Mouse (Mus musculus) cortical plate, adult 2 months (tissue): Measurements from ENCODE around the gene 1810010D01Rik.

Experiments used
- CTCF ChIP-seq: fragments of 200-500 bp; IDR thresholded peaks from 2 replicates; pipeline ENCODE4 v1.5.1; 2011; ENCODE audit warnings: mild to moderate bottlenecking, control low read depth, low read length; ENCODE audit not compliant: insufficient read depth; ENCODE audit errors: extremely low read depth
- POLR2A ChIP-seq: fragments of 200-500 bp; IDR thresholded peaks from 2 replicates; pipeline ENCODE4 v1.6.1; 2011; ENCODE audit warnings: mild to moderate bottlenecking, low read length, control low read depth; ENCODE audit not compliant: insufficient read depth; ENCODE audit errors: extremely low read depth

GRCm38 (mm10) chr7:145197711-145198110 lies 10.2 kb downstream of the 1810010D01Rik start:
- TF ChIP-seq CTCF = no peak
- no peak for TF ChIP-seq POLR2A
